Mouse (Mus musculus): ENCODE results near the gene Map6d1.

Gene Map6d1

DNA sequence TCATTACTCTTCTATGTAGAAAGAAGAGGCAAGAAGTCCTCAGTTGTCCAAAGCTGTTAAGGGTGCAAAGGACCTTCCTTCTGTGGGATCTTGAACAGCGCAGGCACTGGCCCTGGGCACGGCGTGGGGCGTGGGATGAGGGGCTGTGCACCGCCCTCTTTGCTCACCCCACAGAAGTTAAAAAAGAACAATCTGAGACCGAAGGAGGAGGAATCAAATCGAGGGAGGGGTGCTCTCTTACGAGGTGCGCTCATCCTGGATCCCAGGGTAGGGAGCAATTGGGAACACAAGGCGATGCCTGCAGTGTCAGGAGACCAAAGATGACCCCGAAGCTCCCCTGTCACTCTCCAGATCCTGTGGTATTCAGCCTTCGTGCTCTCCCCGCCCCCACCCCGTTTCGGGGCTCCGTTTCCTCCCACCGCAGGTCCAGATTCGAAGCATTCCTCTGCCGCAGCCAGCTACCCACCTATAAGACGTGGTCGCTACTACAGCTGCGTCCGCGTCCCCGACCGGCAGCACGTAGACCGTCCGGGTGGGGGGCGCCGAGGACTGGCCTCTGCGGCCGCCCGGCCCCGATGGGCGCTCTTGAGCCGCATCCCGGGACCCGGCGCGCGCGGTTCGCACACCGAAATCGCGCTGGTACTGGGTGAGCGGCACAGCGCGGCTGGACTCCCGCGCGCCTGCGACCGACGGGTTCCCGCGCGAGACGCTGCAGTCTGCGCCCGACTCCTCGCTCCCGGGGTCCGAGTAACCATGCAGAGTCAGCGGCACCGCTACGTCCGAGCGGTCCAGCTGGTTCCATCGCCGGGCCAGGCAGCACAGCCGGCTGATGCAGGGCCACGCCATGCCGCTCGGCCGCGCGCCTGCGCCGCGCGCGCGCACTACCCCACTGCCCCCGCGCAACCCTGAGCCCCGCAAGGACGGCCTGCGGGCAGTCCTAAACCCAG is at the start of gene Map6d1:
Gene Map6d1, minus strand, starts transcription at position 891 of the 947 bp plus-strand sequence.
- DNase-seq (ENCODE audit: low read depth) = peak; percentile 14

DNA sequence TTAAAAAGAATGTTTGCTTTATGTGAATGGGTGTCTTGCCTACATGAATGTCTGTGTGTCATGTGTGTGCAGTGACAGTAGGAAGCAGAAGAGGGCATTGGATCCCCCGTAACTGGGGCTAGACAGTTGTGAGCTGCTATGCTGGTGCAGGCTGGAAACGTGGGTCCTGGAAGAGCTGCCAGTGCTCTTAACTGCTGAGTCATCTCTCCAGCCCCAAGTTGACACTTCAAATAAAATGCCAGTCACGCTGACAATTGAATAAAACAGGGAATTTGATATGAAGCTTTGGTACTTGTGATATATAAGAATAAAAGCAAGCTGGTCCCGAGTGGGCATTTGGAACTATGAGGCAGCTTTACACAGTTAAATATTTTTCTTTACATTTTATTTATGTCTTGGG is 39.1 kb upstream of the Map6d1 start:
- no peak for DNase-seq (ENCODE audit: low read depth)

DNA sequence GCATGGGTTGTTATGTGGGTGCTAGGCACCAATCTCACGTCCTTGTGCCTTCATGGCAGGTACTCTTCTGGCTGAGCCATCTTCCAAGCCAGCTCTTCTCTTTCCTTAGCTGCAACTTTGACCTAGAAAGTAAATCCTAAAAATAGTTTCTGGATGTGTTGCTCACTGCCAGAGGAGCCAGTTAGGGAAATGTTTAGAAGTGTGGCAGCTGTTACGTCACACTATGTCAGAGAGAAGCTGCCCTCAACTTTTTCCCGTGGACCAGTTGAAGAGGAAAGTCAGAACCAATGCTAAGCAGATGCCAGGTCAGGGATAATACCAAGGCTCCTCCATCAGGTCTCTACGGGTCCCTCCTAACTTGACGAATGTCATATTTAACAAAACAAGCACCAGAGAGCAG is 38.2 kb upstream of the Map6d1 start:
- no peak for DNase-seq (ENCODE audit: low read depth)

DNA sequence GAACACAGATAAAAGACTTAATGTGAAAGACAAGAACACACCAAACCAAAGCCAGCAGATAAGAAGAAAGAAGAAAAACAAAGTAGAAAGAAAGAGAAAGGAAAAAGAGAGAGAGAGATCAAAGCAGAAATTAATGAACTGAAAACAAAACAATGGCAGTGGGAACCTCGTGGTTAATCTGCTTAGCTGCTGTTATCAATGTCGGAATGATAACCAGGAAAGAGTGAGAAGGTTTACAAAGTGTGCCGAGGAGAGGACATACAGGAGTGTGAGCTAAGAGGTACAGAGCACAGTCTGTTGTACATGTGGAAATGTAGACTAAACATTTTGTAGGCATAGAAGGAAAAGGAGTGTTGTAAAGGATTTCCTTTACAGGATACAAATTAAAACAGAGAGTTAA is 31.8 kb upstream of the Map6d1 start:
- no peak for DNase-seq (ENCODE audit: low read depth)

DNA sequence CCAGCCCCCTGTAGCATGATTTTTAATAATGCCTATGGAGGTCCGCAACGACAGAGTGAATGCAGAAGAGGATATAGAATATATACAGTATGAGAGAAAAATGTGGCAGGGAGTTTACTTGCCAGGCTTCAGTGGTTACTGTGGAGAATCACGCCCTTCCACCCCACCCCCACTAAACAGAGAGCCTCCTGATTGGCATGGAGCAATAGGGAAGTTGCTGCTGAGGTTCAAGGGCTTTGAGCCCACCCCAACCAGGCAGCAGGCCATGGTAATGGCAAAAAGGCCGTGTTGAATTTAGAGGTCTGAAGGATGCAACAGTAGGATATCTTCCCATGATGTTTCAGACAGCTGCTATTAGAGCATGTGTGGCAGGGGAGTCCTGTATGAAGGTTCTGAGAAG is 30.2 kb upstream of the Map6d1 start:
- no peak for DNase-seq (ENCODE audit: low read depth)

DNA sequence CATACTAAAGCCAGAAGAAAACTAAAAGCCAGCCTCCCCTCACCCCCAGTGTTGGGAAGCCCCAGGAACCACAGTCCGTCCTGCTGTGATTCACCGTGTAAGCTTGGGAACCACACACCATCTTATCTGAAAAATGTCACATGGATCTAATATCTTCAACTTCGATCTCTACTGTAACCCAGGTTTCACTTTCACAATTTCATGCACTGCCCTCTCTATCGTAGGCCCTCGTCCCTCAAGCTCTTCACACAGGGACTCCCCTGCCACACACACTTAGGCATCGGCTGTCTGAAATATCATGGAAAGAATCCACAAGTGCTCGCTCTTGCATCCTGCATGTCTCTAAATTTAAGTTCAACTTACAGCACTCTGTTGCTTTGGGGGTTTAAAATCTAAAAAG is 23.9 kb upstream of the Map6d1 start:
- peak; percentile 8 for DNase-seq (ENCODE audit: low read depth)

DNA sequence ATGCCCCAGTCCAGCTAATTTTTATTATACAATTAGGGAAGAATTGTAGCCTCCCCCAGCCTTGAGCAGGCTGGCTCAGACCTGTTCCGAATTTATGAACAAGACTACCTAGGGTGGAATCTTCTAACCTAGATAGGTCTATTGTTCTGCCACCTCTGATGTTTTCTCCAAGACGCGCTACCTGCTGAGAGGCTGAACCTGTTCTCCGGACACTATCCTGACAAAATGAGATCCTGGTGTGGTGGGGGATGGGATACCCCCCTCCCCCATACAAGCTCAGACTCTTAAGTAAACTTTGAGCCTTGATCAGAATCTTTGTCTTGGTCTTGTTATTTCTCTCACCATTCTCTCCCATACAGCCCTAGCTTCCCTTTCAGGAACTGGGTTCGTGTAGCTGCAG is 16.8 kb upstream of the Map6d1 start:
- no peak for DNase-seq (ENCODE audit: low read depth)

DNA sequence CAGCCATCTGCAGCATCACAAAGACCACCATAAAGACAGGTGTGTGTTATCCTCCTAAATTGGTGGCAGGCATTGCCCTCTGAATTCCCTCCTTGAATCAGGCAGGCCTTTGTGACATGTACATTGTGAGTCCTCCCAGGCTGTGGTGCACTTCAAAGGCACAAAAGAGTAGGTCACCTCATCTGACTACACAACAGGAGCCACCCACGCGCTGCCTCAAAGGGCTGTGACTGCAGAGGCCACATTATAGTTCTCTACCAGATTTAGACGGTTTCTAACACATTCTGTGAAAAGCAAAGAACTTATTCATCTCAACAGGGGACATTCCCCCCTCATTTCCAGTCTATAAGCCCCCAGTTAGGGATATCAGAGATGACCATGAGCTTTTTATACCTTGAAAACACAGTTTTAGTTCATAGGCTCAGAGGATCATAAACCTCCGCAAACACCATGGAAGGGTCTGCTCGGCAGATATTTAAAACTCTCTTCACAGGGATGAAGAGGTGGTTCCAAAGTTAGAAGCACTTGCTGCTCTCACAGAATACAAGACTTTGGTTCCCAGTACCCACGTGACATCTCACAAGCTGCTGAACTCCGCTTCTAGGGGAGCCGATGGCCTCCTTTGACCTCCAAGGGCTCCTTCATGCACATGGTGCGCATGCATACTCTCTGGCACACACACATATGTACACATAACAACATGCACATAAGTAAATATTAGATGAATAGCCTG is 7.5 kb upstream of the Map6d1 start:
- DNase-seq (ENCODE audit: low read depth) = no peak

DNA sequence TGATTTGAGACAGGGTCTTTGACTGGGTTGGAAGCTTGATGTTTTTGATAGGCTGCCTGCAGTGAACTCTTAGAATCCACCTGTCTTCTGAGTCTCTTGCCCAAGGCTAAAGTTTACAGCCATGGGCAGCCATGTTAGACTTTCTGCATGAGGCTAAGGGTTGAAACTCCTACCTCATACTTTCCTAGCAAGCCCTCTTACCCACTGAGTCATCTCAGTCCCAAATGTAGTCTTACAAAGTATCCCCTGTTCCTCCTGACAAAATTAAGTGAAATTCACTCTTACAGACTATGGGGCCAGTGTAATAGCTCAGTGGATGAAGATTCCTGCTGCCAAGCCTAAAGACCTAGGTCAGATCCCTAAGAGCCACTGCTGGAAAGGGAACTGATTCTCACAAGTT is 5.9 kb upstream of the Map6d1 start:
- DNase-seq (ENCODE audit: low read depth) = no peak

DNA sequence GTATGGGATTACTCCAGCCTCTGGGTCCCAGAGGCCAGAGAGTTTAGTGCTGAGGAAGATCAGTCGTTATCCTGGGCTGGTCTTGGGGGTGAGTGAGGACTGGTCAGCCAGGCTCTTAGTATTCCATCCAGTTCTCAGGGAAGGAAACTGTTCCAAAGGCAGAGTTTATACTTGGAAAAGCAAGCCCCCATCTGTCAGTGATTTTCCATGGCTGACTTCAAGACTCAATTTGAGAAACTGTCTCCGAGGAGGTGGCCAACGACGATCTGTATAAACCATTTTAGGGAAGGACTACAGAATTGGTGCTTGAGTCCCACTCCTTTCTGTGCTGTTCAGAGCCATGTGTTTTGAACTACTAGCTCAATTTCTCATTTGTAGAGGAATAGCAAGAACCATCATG is 2.5 kb downstream of the Map6d1 start:
- no peak for DNase-seq (ENCODE audit: low read depth)

DNA sequence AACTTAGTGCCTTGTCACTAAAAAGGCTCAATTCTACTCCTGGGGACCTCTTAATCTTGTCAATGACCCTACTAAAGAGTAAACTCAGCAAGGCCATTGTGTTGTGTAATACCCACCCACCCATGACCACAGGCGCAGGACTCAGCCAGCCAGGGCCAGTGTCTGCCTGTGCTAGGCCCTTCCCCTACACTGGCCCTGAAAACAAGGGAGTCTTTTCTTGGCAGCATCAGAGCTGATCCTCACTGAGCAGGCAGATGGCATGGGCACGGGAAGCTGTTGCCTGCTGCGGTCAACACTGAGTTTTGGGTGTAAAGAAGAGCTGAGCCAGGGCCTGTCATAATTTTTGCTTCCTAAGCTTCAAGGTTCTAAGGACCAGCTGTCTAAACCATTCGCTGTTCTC is 3.7 kb downstream of the Map6d1 start:
- no peak for DNase-seq (ENCODE audit: low read depth)

DNA sequence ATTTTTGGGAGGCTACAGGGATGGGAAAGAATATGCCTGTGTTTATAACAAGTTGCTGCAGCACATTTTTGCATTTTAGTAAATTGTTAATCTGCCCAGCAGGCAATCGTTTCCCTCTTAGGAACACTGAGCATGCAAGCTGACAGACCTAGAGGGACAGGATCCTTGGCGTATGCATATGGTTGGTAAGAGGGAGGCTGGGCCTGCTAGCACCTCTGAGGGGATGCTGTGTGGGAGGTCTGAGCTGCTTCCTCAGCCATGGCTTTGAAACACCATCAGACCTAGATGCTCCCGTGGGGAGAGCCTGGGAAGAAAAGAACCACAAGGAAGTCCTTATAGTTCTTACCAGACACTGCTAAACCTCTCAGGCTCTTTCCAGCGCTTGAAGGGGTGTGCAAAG is 6.8 kb downstream of the Map6d1 start:
- no peak for DNase-seq (ENCODE audit: low read depth)

DNA sequence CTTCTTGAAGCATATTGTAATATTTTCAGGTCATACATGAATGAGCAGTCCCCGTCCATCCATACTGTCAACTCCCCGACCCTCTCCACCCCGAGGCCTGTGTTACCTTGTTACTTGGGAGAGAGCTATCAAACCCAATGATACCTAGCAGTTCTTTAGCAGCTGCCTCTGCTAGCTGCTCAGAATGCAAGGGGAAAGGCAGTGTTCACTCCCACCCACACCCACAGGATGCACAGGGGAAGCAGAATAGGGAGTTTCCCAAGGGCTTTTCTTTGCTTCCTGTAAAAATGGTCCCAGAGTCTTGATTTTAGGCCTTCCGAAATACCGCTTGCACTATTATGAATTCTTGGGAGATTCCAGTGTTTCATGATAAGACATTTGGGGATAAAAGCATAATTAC is 13.0 kb downstream of the Map6d1 start:
- no peak for DNase-seq (ENCODE audit: low read depth)

DNA sequence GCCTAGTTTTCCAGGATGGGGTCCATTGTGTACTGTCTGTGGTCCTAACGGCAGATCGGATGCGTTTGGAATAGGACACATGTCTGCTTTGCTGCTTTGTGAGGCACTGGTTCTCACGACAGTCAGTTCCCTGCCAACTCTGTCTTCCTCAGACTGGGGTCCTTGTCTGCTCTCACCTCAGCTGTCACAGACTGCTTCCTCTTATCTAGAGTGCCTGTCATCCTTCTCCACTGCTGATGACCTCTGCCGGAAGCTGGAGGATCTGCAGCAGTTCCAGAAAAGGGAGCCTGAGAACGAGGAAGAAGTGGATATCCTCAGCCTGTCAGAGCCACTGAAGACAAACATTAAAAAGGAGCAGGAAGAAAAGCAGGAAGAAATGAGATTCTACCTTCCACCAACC is 13.7 kb downstream of the Map6d1 start:
- no peak for DNase-seq (ENCODE audit: low read depth)

DNA sequence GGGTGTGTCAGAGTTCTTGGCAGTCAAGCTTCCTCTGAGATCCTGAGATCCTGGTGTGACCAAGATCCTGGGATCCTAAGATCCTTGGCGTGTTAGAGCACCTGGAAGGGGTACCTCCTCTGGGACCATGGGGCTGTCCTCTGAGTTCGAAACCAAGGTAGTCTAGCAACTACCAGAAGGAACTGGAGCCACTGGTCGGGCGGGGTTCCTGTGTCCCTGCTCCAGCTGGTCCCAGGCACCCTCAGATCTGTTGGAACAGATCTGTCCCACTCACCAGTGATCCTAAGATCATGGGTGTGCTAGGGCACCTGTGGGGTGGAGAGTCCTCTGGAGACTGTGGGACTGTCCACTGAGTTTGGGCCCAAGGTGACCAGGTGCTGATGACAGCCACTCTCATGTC is 14.5 kb downstream of the Map6d1 start:
- DNase-seq (ENCODE audit: low read depth) = no peak

DNA sequence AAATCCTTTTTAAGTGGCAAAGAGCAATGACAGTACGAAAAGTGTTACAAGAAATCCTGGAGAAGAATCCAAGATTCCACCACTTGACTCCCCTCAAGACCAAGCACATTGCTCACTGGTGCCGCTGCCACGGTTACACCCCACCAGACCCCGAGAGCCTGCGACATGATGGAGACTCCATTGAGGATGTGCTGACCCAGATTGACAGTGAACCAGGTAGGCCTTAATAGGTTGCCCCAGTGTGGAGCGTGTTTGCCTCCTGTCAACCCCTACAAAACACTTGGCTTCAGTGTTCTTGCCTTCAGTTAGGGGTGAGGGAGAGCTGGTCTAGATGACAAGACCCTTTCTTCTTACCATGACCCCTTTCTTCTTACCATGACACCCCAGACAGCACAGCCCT is 18.4 kb downstream of the Map6d1 start:
- no peak for DNase-seq (ENCODE audit: low read depth)

DNA sequence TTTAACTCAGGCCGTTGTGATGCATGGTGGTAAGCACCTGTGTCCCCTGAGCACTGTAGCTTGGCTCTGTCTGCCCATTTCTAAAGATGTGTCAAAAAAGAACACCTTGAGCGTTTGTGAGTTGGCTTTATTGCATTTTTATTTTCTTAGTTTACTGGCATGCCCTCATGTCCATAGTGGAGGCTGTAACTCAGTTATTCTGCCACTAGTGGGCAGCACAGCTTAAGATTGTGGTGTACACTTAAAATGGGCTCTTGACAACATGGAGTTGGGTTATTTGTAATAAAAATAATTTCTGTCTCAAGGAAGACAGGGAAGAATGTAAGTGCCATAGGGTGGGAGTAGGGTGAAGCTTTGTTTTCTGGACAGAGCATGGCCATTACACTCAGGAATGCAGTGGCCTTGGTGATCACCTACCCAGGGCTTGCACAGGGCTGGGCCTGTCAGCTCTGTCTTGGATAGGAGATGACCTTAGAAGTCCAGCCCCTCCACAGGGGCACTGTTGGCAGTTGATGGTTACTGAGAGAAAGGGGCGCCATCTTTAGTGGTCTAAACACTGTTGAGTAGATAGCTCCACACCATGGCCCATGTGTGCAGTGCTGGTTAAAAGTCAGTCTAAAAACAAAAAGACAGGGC is 27.4 kb downstream of the Map6d1 start:
- peak; percentile 76 for DNase-seq (ENCODE audit: low read depth)

DNA sequence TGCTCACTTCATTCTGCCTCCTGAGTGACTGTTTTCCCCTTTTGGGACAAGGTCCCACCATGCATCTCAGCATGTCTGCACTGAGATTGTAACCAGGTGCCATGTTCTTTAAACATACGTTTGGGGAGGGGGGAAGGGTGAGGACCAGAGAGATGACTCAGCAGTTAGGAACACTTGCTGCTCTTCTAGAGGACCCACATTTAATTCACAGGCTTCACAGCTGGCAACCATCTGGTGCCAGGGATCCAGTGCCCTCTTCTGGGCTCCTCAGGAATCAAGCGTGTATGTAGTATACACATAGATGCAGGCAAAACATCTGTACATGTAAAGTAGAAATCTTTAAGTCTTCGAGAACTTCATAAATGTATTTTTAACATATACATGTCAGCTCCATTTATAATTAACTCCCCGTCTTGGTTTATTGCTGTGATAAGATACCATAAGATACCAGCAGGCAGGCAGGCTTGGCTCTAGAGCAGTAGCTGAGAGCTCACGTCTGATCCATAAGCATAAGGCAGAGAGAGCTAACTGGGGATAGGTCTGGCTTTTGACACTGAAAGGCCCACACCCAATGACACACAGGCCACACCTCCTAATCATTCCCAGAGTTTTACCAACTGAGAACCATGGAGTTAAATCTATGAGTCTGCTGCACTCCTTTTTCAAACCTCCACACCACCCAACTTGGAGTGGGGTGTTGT is 41.5 kb downstream of the Map6d1 start:
- DNase-seq (ENCODE audit: low read depth) = no peak

DNA sequence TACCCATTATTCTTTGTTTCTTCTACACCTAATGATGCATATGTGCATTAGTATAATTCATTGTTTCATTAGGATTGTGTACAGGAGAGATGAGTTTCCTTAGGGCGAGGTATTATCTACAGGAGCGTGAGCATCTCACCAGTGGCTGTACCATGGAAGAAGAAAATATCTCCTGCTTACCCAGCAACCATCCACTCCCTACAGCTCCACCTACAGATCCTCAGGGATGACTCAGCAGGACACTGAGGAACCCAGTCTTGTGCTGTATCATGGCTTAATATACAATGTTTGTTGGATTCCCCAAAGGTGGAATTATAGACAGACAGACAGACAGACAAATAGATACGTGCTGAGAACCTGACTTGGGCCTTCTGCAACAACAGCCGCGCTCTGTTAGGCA is 44.2 kb downstream of the Map6d1 start:
- DNase-seq (ENCODE audit: low read depth) = no peak

DNA sequence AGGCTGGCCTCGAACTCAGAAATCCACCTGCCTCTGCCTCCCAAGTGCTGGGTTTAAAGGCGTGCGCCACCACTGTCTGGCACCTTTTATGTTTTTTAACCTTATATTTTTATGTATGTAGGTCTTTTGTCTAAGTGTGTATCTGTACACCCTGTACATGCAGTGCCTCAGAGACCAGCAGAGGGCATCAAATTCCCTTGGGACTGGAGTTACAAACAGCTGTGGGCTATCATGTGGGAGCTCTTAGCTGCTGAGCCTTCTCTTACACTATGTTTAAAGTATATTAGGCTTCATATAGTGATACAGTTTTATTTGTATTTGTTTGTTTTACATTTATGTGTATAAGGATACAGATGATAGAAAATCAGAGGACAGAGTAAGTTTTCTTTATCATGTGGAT is 45.6 kb downstream of the Map6d1 start:
- DNase-seq (ENCODE audit: low read depth) = peak; percentile 16

DNA sequence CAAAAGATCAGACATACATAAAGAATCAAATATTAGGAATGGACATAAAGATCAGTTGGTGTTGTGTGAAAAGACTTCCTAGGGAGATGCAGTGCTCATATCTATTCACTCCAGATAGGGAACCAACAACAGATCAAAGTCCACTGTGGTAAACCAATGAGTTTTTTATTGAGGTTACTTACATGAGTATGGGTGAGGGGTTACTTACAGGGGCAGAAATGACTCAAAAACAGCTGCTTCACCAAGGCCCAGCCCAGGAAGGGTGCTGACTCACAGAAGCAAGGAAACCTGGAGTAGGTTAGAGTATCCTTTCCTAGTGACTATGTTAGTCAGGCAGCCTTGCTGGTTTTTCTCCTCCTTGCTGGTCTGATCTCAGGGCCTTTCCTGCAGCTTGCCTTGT is 49.1 kb downstream of the Map6d1 start:
- no peak for DNase-seq (ENCODE audit: low read depth)

DNA sequence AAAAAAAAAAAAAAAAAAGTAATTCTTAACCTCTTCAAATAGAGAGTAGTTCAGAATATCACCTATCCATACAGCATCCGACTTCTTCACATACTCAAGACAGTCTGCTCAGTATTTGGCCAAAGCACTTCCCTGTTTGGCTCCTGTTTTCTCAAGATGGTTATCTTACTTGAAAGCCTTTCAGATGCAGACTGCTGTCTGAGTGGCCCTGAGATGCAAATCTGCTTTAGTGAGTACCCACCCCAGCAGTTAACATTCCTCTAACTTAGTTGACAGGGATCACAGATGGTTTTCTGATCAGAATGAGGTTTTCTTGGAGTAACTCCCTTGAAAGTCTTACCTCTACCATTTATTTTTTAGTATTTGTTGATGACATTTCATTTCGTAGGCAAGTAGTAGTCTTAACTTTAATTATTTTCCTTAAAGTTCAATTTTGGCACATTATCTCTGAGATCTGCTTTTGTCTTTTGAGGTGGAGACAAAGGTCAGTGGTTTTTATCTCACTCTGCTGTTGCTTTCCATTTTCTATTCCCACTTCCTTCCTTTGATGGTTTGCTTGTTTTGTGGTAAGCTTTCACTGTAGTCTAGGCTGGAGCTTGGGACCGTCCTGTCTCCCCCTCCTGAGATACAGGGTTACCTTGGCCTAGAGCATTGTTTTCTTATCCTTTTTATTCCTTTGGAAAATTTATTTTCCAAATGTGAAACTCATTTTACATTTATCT is 49.8 kb downstream of the Map6d1 start:
- no peak for DNase-seq (ENCODE audit: low read depth)
